Comparison of ENCODE assay signal across 7 mouse cellular contexts in genomic region chr4:111686951-111687350, GRCm38 (mm10). TPM values are rescaled to one million over a fixed set of nuclear protein-coding genes. Genes with fewer than 3 reads are reported as not detected.
DNase-seq lines count a peak whose midpoint lies in the region; ATAC-seq and TF ChIP-seq lines count a peak whose summit lies in the region.

No protein-coding gene starts in this region.

- peaks cover 7% of the 10 kb centered on the region; the same call in 1 of the 2 replicates for H3K27me3 ChIP-seq in E14TG2a.4 (ENCODE audit: insufficient read depth, low read length)
- H3K27me3 ChIP-seq in embryonic facial prominence, embryonic 10.5 days (replicated peaks; ENCODE audit: low read depth, poor library complexity, severe bottlenecking) = no peaks in the 10 kb centered on the region

- H3K4me1 ChIP-seq in E14TG2a.4 (replicated peaks; ENCODE audit: low read depth, low read length) = peaks cover 56% of the 10 kb centered on the region
- H3K4me1 ChIP-seq in embryonic facial prominence, embryonic 10.5 days = no peaks in the 10 kb centered on the region; the same call in 1 of the 2 replicates

- H3K9me3 ChIP-seq in E14TG2a.4 (ENCODE audit: low read length) = no peaks in the 10 kb centered on the region
- H3K9me3 ChIP-seq in embryonic facial prominence, embryonic 10.5 days = no peaks in the 10 kb centered on the region

- peak; percentile 69 for DNase-seq in embryonic facial prominence, embryonic 10.5 days (ENCODE audit: low spot score)
- peak; percentile 63 to 64 for DNase-seq in heart, postnatal 14 days
- peak; percentile 68 to 76 for DNase-seq in kidney, postnatal 4 days
- DNase-seq in lung, postnatal 36 days = peak; percentile 45
- peak; percentile 16 for DNase-seq in retina, postnatal 7 days (ENCODE audit: low read depth, low spot score)

- TF ChIP-seq CTCF in E14TG2a.4 (conservative IDR thresholded peaks at IDR 0.05; ENCODE audit: low read length) = peak; percentile 86

- peak; percentile 91 for ATAC-seq in activated CD4-positive, CD25-positive, alpha-beta regulatory T cell, adult 4 months

- intact Hi-C loops in heart, postnatal 14 days (cut with DNase I) = loop anchor here (1.0 to 5.0 kb wide), 2 partner anchors 110 to 199 kb away; no protein-coding TSS in a partner anchor

- no peaks in the 10 kb centered on the region for H3K36me3 ChIP-seq in E14TG2a.4 (ENCODE audit: insufficient read depth, low read length)
- no peaks in the 10 kb centered on the region for H3K36me3 ChIP-seq in embryonic facial prominence, embryonic 10.5 days (replicated peaks)

- no peak overlapping the region for H3K27ac ChIP-seq in embryonic facial prominence, embryonic 10.5 days (replicated peaks)

- H3K4me3 ChIP-seq in E14TG2a.4 (replicated peaks; ENCODE audit: low read length) = no peak overlapping the region
- H3K4me3 ChIP-seq in embryonic facial prominence, embryonic 10.5 days = peak overlapping the region; percentile 38

- 7% methylated on average over 9 of the region's 9 CpGs for WGBS in embryonic facial prominence, embryonic 10.5 days

RNA-seq across cellular contexts. Expression of gene Spata6, which starts 32.8 kb away (rescaled TPM):
- 10 to 100 TPM; 20.1 to 25.5 TPM for polyA plus RNA-seq in activated CD4-positive, CD25-positive, alpha-beta regulatory T cell, adult 4 months (2017; shearing (Covaris generic))
- 23.9 and 25.3 TPM in 2 replicates for polyA plus RNA-seq in embryonic facial prominence, embryonic 10.5 days (2016; fragmentation: Nextera tagmentation; extraction: Ambion mirVana)
- total RNA-seq in heart, postnatal 14 days (2021) = 10 to 100 TPM; 12.2 to 13.1 TPM

Comparison
In these comparisons a context has a peak if more than half of its experiments do, and no peak if none do; other contexts are left out.
1. DNase-seq: peak in every context shown above with its lines; median percentile 72 in kidney, postnatal 4 days; 69 in embryonic facial prominence, embryonic 10.5 days; 64 in heart, postnatal 14 days; 45 in lung, postnatal 36 days; 16 in retina, postnatal 7 days.